Mouse (Mus musculus): ENCODE measurements around the gene Sf1.

Gene Sf1

DNA sequence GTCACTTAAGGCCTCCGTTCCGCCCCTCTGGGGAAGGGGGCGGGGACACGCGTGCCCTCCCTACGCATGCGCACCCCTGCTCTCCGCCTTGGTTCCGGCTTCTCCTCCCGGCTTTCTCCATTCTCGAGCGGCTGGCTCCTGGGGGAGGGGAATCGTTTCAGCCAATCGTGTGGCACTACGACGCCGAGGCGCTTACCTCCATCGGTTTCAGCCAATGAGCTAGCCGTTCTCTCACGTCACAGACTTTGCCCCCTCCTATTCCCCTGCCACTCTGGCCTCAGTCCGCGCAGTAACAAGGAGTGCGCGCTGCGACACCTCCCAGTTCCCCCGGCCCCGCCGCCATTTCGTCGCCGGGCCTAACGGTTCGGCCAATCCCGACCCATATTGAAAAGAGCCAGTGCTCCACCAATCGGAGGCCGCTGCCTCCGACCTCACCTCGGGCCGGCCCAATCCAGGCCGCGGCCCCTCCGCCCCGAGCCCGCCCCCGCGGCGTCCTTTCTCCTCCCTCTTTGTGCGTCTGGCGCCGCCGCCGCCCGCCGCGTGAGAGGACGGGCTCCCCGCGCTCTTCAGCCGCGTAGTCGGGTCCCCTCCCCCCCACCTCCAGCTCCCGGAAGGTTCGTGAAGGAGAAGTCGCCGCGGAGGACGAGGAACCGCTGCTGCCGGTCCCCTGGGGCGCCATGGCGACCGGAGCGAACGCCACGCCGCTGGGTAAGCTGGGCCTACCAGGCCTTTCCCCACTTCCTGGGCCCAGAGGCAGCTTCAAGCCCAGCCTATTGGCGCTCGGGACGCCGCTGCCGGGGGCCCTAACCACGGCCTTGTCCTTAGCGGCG, at the start of gene Sf1:
Sf1 (plus strand) TSS at position 280 of the 830 bp plus-strand sequence.
- CTCF ChIA-PET, result no interaction called here

GRCm38 (mm10) chr19:6313796-6314195, 49.7 kb upstream of the Sf1 start:
- CTCF ChIA-PET, result no interaction called here

GRCm38 (mm10) chr19:6314513-6314912, 49.0 kb upstream of the Sf1 start:
- CTCF ChIA-PET, result no interaction called here

DNA sequence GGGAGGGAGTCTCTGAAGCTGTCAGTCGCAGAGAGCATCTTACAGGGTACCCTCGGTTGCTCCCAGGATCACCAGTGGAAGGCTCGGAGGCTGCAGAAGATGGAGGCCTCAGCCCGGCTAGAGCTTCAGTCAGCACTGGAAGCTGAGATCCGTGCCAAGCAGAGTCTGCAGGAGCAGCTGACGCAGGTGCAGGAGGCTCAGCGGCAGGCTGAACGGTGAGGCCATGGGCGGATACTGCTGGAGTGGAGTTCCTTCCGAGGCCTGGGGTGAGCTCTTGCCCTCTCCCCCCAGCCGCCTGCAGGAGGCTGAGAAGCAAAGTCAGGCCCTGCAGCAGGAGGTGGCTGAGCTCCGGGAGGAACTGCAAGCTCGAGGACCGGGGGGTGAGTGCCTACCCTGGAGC, 47.9 kb upstream of the Sf1 start:
- CTCF ChIA-PET, result no interaction called here

- CTCF ChIA-PET, result no interaction called here
Measured at GRCm38 (mm10) chr19:6318145-6318544, 45.3 kb upstream of the Sf1 start.

DNA sequence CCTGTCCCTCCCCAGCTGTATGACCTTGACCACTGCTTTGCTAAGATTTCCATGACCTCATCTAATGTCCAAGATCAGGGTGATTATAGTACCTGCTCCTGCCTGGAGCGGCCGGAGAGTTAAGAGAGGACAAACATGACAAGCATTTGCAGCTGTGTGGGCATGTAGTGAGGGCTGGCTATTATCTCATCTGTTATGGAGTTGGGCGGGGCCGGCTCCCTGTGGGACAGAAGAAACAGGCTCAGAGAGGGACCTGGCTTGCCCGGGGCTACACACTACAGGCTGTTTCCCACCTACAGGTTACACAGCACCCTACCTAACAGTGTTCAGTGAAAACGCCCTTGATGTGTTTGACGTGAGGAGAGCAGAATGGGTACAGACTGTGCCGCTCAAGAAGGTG, 42.1 kb upstream of the Sf1 start:
- CTCF ChIA-PET, result no interaction called here

DNA sequence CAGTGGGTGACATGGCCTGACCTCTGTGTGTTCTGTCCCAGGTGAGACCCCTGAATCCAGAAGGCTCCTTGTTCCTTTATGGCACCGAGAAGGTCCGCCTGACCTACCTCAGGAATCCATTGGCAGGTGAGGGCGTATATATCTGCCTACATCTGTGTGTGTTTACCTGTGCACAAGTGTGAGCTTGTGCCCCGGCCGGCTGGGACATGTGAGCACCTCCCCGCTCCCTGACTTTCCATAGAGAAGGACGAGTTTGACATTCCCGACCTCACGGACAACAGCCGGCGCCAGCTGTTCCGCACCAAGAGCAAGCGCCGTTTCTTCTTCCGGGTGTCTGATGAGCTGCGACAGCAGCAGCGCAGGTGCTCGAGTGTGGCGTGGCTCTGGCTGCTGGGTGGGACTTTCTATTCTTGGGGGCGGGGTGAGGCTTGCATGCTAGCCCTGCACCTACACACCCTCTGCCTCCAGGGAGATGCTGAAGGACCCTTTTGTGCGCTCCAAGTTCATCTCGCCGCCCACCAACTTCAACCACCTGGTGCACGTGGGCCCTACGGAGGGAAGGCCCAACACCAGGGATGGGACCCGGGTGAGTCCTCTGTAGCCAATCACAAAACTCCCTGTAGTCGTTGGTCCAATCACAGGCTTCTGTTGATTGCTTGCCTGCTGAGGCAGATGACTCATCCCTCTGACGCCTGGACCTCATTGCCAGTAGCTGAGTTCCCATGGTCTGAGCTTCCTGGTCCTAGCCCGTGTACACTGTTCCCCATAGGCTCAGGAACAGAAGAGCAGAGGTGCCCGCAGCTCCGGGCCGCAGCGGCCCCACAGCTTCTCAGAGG, 41.5 kb upstream of the Sf1 start:
- CTCF ChIA-PET, result no interaction called here

GRCm38 (mm10) chr19:6324751-6325150, 38.7 kb upstream of the Sf1 start:
- CTCF ChIA-PET, result no interaction called here

- CTCF ChIA-PET, result interaction anchor here (0.6 to 1.3 kb wide), 5 partner anchors 21 to 395 kb away, joined by 3 to 10 read pairs (median 3); no protein-coding TSS in a partner anchor
Measured at GRCm38 (mm10) chr19:6331178-6331577, 32.3 kb upstream of the Sf1 start.

DNA sequence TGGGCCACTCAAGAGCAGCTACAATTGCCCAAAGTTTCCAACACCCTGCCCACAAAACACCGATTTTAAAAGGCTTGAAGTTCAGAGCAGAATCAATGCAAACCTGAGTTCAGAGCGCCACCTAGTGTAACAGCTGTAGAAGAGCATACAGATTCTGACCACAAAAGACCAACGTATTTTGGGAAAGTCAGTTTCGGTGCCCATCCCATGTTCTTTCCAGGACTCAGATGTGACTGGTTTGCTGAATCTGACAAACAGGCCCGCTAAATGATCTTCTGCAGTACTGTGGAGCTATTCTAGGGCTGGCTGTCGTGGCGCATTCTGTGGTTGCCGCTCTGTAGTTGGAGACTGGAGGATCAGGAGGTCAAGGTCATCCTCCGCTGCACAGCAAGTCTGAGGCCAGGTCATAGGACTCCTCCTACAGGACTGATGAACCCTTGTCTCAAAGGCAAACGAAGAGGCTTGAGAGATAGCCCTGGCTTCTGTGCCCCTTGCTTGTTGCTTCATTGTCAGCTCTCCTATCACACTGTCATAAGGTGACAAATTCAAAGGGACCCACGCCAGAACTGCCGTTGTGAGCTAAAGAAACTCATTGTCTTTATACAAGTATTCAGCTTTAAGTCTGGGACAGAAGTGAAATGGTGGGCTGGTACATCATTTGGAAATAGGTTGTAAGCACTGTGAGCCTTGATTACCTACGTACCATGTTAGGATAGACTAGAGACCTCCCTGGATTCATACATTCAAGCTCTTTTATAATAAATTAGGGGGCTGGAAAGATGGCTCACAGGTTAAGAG, 31.6 kb upstream of the Sf1 start:
- CTCF ChIA-PET, result interaction anchor here (0.6 to 1.3 kb wide), 6 partner anchors 22 to 396 kb away, joined by 3 to 10 read pairs (median 3); no protein-coding TSS in a partner anchor

- CTCF ChIA-PET, result interaction anchor here (0.5 kb wide), 1 partner anchor 11 kb away, joined by 4 read pairs; no protein-coding TSS in a partner anchor
Measured at GRCm38 (mm10) chr19:6333761-6334595, 29.5 kb upstream of the Sf1 start.

- CTCF ChIA-PET, result interaction anchor here (0.7 to 0.9 kb wide), 2 partner anchors 62 to 1825 kb away, joined by 3 to 7 read pairs; no protein-coding TSS in a partner anchor
Measured at GRCm38 (mm10) chr19:6334673-6335457, 28.6 kb upstream of the Sf1 start, which contains the start of gene Men1. Gene Men1 (plus strand): TSS chr19:6334979.

GRCm38 (mm10) chr19:6335458-6335827, 28.0 kb upstream of the Sf1 start:
- CTCF ChIA-PET, result interaction anchor here (0.6 to 0.9 kb wide), 3 partner anchors 62 to 1826 kb away, joined by 3 to 7 read pairs (median 3); no protein-coding TSS in a partner anchor

DNA sequence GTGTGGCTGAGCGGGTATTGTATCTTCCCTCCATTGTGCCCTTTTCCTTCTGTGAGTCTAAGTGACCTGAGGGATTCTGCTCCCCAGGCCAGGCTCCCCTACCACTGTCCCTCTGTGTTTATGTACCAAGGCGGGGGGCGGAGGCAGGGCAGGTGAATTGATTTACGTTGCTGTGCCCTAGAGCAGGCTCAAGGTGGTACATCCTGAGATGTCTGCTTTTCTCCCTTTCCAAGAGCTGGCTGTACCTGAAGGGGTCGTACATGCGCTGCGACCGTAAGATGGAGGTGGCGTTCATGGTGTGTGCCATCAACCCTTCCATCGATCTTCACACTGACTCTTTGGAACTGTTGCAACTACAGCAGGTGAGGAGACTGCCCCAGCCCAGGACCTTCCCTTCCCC, 26.6 kb upstream of the Sf1 start:
- CTCF ChIA-PET, result interaction anchor here (1.1 kb wide), 1 partner anchor 74 kb away, joined by 3 read pairs; no protein-coding TSS in a partner anchor

DNA sequence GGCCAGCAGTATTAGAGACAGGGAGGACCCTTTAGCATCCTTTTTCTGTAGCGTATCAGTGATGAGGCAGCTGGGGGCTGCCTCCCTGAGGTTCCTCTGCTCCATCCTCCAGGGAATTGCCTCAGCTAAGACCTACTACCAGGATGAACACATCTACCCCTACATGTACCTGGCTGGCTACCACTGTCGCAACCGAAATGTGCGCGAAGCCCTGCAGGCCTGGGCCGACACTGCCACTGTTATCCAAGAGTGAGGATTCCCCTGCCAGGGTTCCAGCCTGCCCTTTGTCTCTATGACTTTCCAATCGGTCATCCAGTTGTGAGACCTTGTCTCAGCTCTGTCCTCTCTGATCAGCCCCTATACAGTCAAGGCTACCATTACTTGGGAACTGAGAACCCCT, 25.3 kb upstream of the Sf1 start:
- CTCF ChIA-PET, result interaction anchor here (1.1 kb wide), 1 partner anchor 72 kb away, joined by 3 read pairs; no protein-coding TSS in a partner anchor

GRCm38 (mm10) chr19:6338716-6339115, 24.8 kb upstream of the Sf1 start:
- CTCF ChIA-PET, result no interaction called here

DNA sequence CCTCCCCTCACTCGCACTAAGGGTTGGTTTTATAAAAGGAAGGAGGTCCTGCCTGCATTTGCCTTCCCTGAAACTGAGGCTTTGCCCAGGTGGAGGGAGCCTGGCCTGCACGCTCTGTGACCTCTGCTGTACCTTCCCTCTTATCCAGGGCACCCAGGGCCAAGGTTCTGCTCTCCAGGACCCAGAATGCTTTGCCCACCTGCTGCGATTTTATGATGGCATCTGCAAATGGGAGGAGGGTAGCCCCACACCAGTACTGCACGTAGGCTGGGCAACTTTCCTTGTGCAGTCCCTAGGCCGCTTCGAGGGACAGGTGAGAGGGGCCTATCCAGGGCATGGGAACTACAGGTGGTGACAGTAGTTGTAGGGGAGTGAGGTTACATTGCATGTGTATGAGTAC, 24.3 kb upstream of the Sf1 start:
- CTCF ChIA-PET, result no interaction called here

- CTCF ChIA-PET, result no interaction called here
Measured at GRCm38 (mm10) chr19:6339890-6340504, 23.5 kb upstream of the Sf1 start.

Measured in spleen, embryonic (tissue).